Mouse (Mus musculus) megakaryocyte, adult 5-6 weeks (primary cell): ENCODE measurements around the gene Mcat. TPM values are rescaled to one million over a fixed set of nuclear protein-coding genes. Genes with fewer than 3 reads are reported as not detected.
A peak's percentile ranks its signal among the peaks of the same experiment; 100 is the strongest.

Experiments
- ATAC-seq: 2 replicates; pipeline ENCODE4 v1.8.0; 2016; ENCODE audit warnings: mild to moderate bottlenecking, inconsistent platforms; ENCODE audit not compliant: poor library complexity, severe bottlenecking
- total RNA-seq, 2 experiments: library from RNA; stranded (forward) in 1 of 2; stranded (reverse) in 1 of 2; fragments of 153-499, 151-499 nt in 1 of 2; fragments of 221-1000, 200-1000 nt in 1 of 2; gene quantifications; 2 replicates each; pipeline versions ENCODE4 v1.2.3 to v1.2.4; 2015 to 2017

Gene Mcat
- total RNA-seq, 2 experiments from 2014 or later = 4.3 to 7.0 TPM

DNA sequence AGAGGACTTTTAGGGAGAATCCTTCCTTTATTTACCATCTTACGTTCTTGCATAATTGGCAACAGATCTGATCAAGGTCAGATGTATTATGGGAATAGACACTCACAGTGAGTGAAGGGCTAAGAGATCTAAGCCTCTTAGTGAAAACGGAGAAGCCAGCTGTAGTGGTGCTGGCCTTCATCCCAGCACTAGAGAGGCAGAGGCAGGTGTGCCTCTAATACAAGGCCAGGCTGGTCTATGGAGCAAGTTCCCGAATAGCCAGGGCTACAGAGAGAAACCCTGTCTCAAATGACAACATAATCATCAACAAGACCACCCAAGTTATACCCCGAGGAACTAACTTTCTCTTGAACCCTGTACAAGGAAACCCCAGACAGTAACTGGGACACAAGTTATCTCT, 19.3 kb upstream of the Mcat start:
- ATAC-seq = no peak

DNA sequence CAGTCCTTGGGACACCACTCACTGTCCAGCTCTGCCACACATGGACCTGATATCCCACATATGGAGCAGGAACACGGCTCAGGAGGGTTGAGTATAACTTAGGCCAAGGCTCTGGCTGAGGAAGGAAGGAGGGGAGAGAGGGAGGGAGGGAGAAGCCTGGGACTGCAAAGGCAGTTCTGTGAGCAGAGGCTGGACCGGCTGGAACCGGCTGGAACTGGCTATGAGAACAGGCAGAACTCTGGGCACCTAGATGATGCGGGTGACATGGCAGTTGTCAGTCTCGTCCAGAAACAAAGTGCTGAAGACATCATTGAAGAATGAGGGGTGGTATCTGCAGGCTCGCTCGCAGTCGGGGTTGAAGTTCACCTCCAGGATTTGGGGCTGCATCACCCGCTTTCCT, 13.1 kb upstream of the Mcat start:
- ATAC-seq = no peak

DNA sequence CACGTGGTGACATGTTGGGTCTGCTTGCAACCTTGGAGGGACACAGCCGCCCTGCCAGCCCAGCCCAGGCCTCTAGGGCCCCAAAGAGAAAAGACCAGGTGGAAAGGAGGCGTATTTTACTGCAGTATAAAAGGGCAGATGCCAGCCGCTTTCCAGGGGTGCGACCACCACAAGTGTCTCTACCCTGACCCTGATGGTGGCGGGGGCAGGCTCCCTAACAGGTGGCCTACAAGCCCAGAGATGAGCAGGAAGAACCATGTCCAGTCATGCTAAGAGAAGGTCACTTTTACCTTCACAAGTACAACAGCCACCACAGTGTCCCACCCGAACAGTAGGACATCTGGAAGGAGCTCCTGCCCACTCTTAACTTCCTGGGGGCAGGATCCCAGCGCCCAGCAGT, 12.0 kb upstream of the Mcat start:
- no peak for ATAC-seq

- ATAC-seq = no peak
Measured at GRCm38 (mm10) chr15:83574731-83575351, 11.3 kb upstream of the Mcat start.

DNA sequence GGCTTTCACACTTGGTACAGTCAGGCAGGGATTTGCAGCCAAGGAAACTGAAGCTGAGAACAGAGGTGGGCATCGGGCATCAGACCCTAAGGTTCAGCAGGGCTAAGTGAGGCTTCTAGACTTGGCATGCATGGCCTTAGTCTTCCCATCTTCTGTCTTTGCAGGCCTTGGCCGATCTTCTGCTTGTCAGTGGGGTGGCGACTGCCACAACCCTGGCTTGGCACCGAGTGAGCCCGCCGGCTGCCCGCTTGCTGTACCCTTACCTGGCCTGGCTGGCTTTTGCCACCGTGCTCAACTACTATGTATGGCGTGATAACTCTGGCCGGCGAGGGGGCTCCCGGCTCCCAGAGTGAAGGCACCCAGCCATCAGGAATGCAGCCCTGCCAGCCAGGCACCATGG, 10.0 kb upstream of the Mcat start:
- no peak for ATAC-seq

GRCm38 (mm10) chr15:83572132-83572531, 8.5 kb upstream of the Mcat start:
- ATAC-seq = no peak

DNA sequence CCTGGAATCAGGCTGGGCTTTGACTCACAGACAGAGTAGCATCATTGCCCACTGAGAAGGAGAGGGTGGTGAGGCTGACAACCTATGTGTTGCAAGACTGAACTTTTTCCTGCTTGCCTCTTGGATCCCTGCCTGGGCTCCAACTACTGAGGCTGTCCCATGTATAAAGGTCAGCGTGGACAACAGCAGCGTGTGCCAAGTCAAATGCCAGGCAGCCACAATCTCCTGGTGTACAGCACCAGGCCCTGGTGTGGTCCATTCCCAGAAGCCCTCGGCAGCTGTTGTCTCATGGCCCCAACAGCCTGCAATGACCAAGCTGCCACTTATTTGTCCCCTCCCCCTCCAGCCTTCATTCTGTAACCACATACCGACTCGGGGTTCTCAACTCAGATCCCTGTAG, 8.0 kb upstream of the Mcat start:
- no peak for ATAC-seq

GRCm38 (mm10) chr15:83570641-83571040, 7.1 kb upstream of the Mcat start:
- ATAC-seq = peak; percentile 59; the same call in 1 of the 2 replicates

- no peak for ATAC-seq
Measured at GRCm38 (mm10) chr15:83569682-83570081, 6.1 kb upstream of the Mcat start.

- no peak for ATAC-seq
Measured at GRCm38 (mm10) chr15:83568544-83568943, 5.0 kb upstream of the Mcat start.

GRCm38 (mm10) chr15:83567728-83568127, 4.1 kb upstream of the Mcat start:
- ATAC-seq = no peak

GRCm38 (mm10) chr15:83566006-83566405, 2.4 kb upstream of the Mcat start:
- ATAC-seq = no peak

GRCm38 (mm10) chr15:83565434-83565833, 1.8 kb upstream of the Mcat start:
- ATAC-seq = no peak

- peak; percentile 46 for ATAC-seq
Measured at GRCm38 (mm10) chr15:83563857-83564651, 467 bp upstream of the Mcat start.

GRCm38 (mm10) chr15:83562626-83563270, 839 bp downstream of the Mcat start:
- peak; percentile 64 for ATAC-seq

DNA sequence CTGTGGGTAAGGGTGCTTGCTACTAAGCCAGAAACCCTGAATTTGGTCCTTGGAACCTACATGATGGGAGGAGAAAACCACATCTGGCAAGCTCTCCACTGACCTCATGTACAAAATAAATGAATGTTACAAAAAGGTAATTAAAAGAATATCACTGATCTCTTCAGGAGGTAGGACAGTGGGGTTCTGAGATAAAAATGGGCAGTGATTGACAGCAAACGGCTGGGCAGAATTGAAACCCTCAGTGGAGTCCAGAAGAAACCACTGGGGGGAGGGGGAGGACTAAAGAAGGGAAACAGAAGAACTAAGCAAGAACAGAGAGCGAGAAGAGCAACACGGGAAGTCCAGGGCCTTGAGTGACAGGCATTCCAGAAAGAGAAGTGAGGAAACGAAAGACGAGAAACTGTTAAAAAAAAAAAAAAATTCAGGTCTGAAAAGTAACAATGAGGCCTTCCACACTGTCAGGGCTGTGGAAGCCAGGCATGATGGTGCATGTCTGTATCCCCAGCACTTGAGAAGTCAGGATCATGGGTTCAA, 2.6 kb downstream of the Mcat start:
- ATAC-seq = peak; percentile 33

- ATAC-seq = peak; percentile 91
Measured at GRCm38 (mm10) chr15:83555161-83555974, 8.2 kb downstream of the Mcat start.

- no peak for ATAC-seq
Measured at GRCm38 (mm10) chr15:83553831-83554230, 9.8 kb downstream of the Mcat start.

DNA sequence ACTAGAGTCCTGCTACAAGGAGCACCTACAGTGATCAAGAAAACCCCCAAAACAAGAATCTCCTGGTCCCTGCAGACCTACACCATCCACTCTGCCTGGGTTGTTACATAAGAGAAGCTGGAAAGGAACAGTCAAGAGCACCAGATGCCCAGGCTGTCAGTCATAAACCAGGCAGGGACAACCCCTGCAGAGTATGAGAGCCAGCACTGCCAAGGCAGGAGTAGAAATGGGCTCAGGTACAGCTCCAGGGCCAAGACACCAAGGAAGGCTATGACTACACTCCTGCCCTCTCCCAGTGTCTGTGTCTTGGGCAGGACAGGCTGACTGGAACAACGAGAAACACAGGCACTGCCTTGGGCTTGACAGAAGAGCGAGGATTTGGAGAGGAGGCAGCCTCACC, 13.4 kb downstream of the Mcat start:
- ATAC-seq = no peak

GRCm38 (mm10) chr15:83547144-83547543, 16.4 kb downstream of the Mcat start:
- ATAC-seq = no peak

GRCm38 (mm10) chr15:83546029-83546428, 17.6 kb downstream of the Mcat start:
- no peak for ATAC-seq
